Mouse (Mus musculus) cerebellum, postnatal 14 days (tissue): ENCODE measurements at regions not wholly inside any gene's neighbourhood (a gene's known extent, or its start where the extent isn't known, plus 50 kb on each side); places are given as distances from the start of the nearest gene placed in this dataset.
A peak's percentile ranks its signal among the peaks of the same experiment; 100 is the strongest.

Experiments used
- DNase-seq, 2 experiments: peaks; one replicate each; pipeline ENCODE4 v3.0.0; 2021; ENCODE audit warnings: mixed read lengths in 2 of 2

- DNase-seq, result no peak
Observed at GRCm38 (mm10) chr19:54783729-54784128, 343.3 kb downstream of the Gpam start.

GRCm38 (mm10) chr19:54757761-54758160, 369.3 kb downstream of the Gpam start:
- DNase-seq, result no peak

GRCm38 (mm10) chr19:54756681-54757257, 370.3 kb downstream of the Gpam start:
- DNase-seq, result peak; percentile 19 to 31

GRCm38 (mm10) chr19:54755451-54755850, 371.6 kb downstream of the Gpam start:
- no peak for DNase-seq

GRCm38 (mm10) chr19:54733938-54734337, 393.1 kb downstream of the Gpam start:
- DNase-seq, result peak; percentile 22 to 56

- DNase-seq, result peak; percentile 19 to 20
Observed at GRCm38 (mm10) chr19:54731749-54732148, 395.3 kb downstream of the Gpam start.

GRCm38 (mm10) chr19:54731315-54731714, 395.7 kb downstream of the Gpam start:
- DNase-seq, result peak in 1 of 2 experiments; percentile 9

- peak; percentile 19 to 54 for DNase-seq
Observed at GRCm38 (mm10) chr19:54730801-54731200, 396.2 kb downstream of the Gpam start.

GRCm38 (mm10) chr19:54730296-54730695, 396.7 kb downstream of the Gpam start:
- peak; percentile 41 to 44 for DNase-seq

- peak; percentile 10 to 29 for DNase-seq
Observed at GRCm38 (mm10) chr19:54722091-54722490, 404.9 kb downstream of the Gpam start.

- no peak for DNase-seq
Observed at GRCm38 (mm10) chr19:54697411-54697810, 429.6 kb downstream of the Gpam start.

- DNase-seq, result no peak
Observed at GRCm38 (mm10) chr19:54693714-54694113, 433.3 kb downstream of the Gpam start.

GRCm38 (mm10) chr19:54693094-54693493, 433.9 kb downstream of the Gpam start:
- no peak for DNase-seq

- DNase-seq, result no peak
Observed at GRCm38 (mm10) chr19:54691861-54692260, 435.2 kb downstream of the Gpam start.

- DNase-seq, result no peak
Observed at GRCm38 (mm10) chr19:54688630-54689029, 438.4 kb downstream of the Gpam start.

- peak in 1 of 2 experiments; percentile 4 for DNase-seq
Observed at GRCm38 (mm10) chr19:54685147-54685546, 441.9 kb downstream of the Gpam start.
